Mouse (Mus musculus) limb, embryonic 10.5 days (tissue): ENCODE measurements around the gene Pfkfb2. TPM values are rescaled to one million over a fixed set of nuclear protein-coding genes. Genes with fewer than 3 reads are reported as not detected.
A peak's percentile ranks its signal among the peaks of the same experiment; 100 is the strongest.

Experiments used
- DNase-seq: peaks from one replicate; pipeline ENCODE4 v3.0.0-alpha.2; 2017; ENCODE audit warnings: low spot score
- H3K27ac ChIP-seq: fragments of 300-500 bp; sonication (generic); 2 replicates; pipeline ENCODE4 v1.5.1; 2016; ENCODE audit warnings: mild to moderate bottlenecking
- H3K27me3 ChIP-seq: fragments of 300-500 bp; sonication (generic); 2 replicates; pipeline ENCODE4 v1.6.1; 2016; ENCODE audit warnings: low read depth, mild to moderate bottlenecking; ENCODE audit not compliant: poor library complexity, severe bottlenecking
- H3K36me3 ChIP-seq: fragments of 300-500 bp; sonication (generic); 2 replicates; pipeline ENCODE4 v1.6.1; 2016; ENCODE audit warnings: mild to moderate bottlenecking, moderate library complexity
- H3K4me1 ChIP-seq: fragments of 300-500 bp; sonication (generic); 2 replicates; pipeline ENCODE4 v1.6.1; 2016
- H3K4me3 ChIP-seq: fragments of 300-500 bp; sonication (generic); 2 replicates; pipeline ENCODE4 v1.5.1; 2016; ENCODE audit warnings: mild to moderate bottlenecking, moderate library complexity
- H3K9me3 ChIP-seq: fragments of 300-500 bp; sonication (generic); replicated peaks from 2 replicates; pipeline ENCODE4 v1.6.1; 2016; ENCODE audit warnings: mild to moderate bottlenecking
- WGBS: fragments of 180-500 bp; shearing (Covaris S2); methylation state at CpG from one replicate; pipeline ENCODE4 v1.1.7; 2016; 5-methylcytosine and 5-hydroxymethylcytosine counted together
- polyA plus RNA-seq: library from polyadenylated mRNA; unstranded; fragments of >200 nt; fragmentation: Nextera tagmentation; extraction: Ambion mirVana; gene quantifications from 2 replicates; pipeline ENCODE4 v1.2.1, GENCODE M21; 2016

Pfkfb2 gene
- polyA plus RNA-seq, 1 experiment from 2014 or later: 5.1 TPM

GRCm38 (mm10) chr1:130734452-130734851, 5.4 kb upstream of the Pfkfb2 start:
- peaks cover 11% of the 10 kb centered on the region for H3K4me1 ChIP-seq
- no peaks in the 10 kb centered on the region for H3K36me3 ChIP-seq
- no peaks in the 10 kb centered on the region for H3K9me3 ChIP-seq
- no peak overlapping the region for H3K4me3 ChIP-seq
- 0 out of 2 replicates have a peak, but pooled peaks cover 3% of the 10 kb centered on the region for H3K27me3 ChIP-seq
- H3K27ac ChIP-seq: no peak overlapping the region
- 79% methylated on average over 5 of the region's 5 CpGs for WGBS
- DNase-seq: no peak

- Histone ChIP-seq H3K36me3 (no peaks in the 10 kb centered on the region), H3K27ac (no peak overlapping the region), H3K27me3 (0 out of 2 replicates have a peak, but pooled peaks cover 3% of the 10 kb centered on the region), H3K4me1 (peaks cover 11% of the 10 kb centered on the region), H3K4me3 (no peak overlapping the region), H3K9me3 (no peaks in the 10 kb centered on the region)
- no peak for DNase-seq
- 80% methylated on average over 4 of the region's 4 CpGs for WGBS
Measured at GRCm38 (mm10) chr1:130733671-130734070, 4.6 kb upstream of the Pfkfb2 start.

- Histone ChIP-seq H3K4me3 (no peak overlapping the region), H3K36me3 (no peaks in the 10 kb centered on the region), H3K27ac (no peak overlapping the region), H3K9me3 (no peaks in the 10 kb centered on the region), H3K4me1 (peaks cover 11% of the 10 kb centered on the region), H3K27me3 (0 out of 2 replicates have a peak, but pooled peaks cover 3% of the 10 kb centered on the region)
- DNase-seq: no peak
- WGBS: 91% methylated on average over 13 of the region's 13 CpGs
Measured at GRCm38 (mm10) chr1:130732706-130733658, 3.9 kb upstream of the Pfkfb2 start.

GRCm38 (mm10) chr1:130731741-130732337, 2.8 kb upstream of the Pfkfb2 start, which contains the start of gene AA986860:
TSS of gene AA986860 (plus strand) at chr1:130731976.
- H3K27me3 ChIP-seq: no peaks in the 10 kb centered on the region
- DNase-seq: peak; percentile 38
- H3K36me3 ChIP-seq: no peaks in the 10 kb centered on the region
- H3K4me1 ChIP-seq: peaks cover 7% of the 10 kb centered on the region
- H3K4me3 ChIP-seq: peak within 1 kb of the TSS; percentile 31
- 5% methylated on average over 10 of the region's 10 CpGs for WGBS
- no peak within 1 kb of the TSS for H3K27ac ChIP-seq
- H3K9me3 ChIP-seq: no peaks in the 10 kb centered on the region

- WGBS: 96% methylated on average over 3 of the region's 3 CpGs
- Histone ChIP-seq H3K4me1 (peaks cover 7% of the 10 kb centered on the region), H3K27me3 (no peaks in the 10 kb centered on the region), H3K27ac (no peak overlapping the region), H3K9me3 (no peaks in the 10 kb centered on the region), H3K4me3 (no peak overlapping the region), H3K36me3 (no peaks in the 10 kb centered on the region; the same call in 1 of the 2 replicates)
- no peak for DNase-seq
Measured at GRCm38 (mm10) chr1:130728708-130729107, 345 bp downstream of the Pfkfb2 start.

GRCm38 (mm10) chr1:130728070-130728469, 983 bp downstream of the Pfkfb2 start:
- DNase-seq: no peak
- Histone ChIP-seq H3K9me3 (no peaks in the 10 kb centered on the region), H3K36me3 (no peaks in the 10 kb centered on the region; the same call in 1 of the 2 replicates), H3K27me3 (no peaks in the 10 kb centered on the region), H3K4me3 (no peak overlapping the region), H3K27ac (no peak overlapping the region), H3K4me1 (peaks cover 7% of the 10 kb centered on the region)
- 80% methylated on average over 1 of the region's 1 CpGs for WGBS

- 94% methylated on average over 2 of the region's 2 CpGs for WGBS
- Histone ChIP-seq H3K9me3 (no peaks in the 10 kb centered on the region), H3K27ac (no peak overlapping the region), H3K27me3 (no peaks in the 10 kb centered on the region), H3K36me3 (no peaks in the 10 kb centered on the region; the same call in 1 of the 2 replicates), H3K4me1 (no peaks in the 10 kb centered on the region), H3K4me3 (no peak overlapping the region)
- DNase-seq: no peak
Measured at GRCm38 (mm10) chr1:130726396-130726795, 2.7 kb downstream of the Pfkfb2 start.

- no peak overlapping the region for H3K4me3 ChIP-seq
- no peaks in the 10 kb centered on the region for H3K4me1 ChIP-seq
- 90% methylated on average over 5 of the region's 5 CpGs for WGBS
- H3K27ac ChIP-seq: no peak overlapping the region
- H3K36me3 ChIP-seq: peaks cover 4% of the 10 kb centered on the region
- no peak for DNase-seq
- H3K9me3 ChIP-seq: no peaks in the 10 kb centered on the region
- no peaks in the 10 kb centered on the region for H3K27me3 ChIP-seq
Measured at GRCm38 (mm10) chr1:130724206-130724605, 4.8 kb downstream of the Pfkfb2 start.

- Histone ChIP-seq H3K27ac (peak within 1 kb of the TSS; percentile 91), H3K27me3 (peaks cover 21% of the 10 kb centered on the region), H3K4me3 (peak within 1 kb of the TSS; percentile 74), H3K36me3 (peaks cover 11% of the 10 kb centered on the region), H3K9me3 (no peaks in the 10 kb centered on the region), H3K4me1 (peaks cover 22% of the 10 kb centered on the region)
- under 1% methylated on average over 52 of the region's 54 CpGs for WGBS
- peak; percentile 94 for DNase-seq
Measured at GRCm38 (mm10) chr1:130717291-130717871, 11.7 kb downstream of the Pfkfb2 start, which contains the start of gene Yod1. TSS of gene Yod1 (plus strand) at chr1:130717327.

- peak overlapping the region; percentile 91 for H3K27ac ChIP-seq
- H3K4me3 ChIP-seq: peak overlapping the region; percentile 74
- no peak for DNase-seq
- H3K4me1 ChIP-seq: peaks cover 22% of the 10 kb centered on the region
- H3K27me3 ChIP-seq: peaks cover 21% of the 10 kb centered on the region
- H3K36me3 ChIP-seq: peaks cover 11% of the 10 kb centered on the region
- under 1% methylated on average over 42 of the region's 42 CpGs for WGBS
- H3K9me3 ChIP-seq: no peaks in the 10 kb centered on the region
Measured at GRCm38 (mm10) chr1:130716513-130717290, 12.4 kb downstream of the Pfkfb2 start.

- Histone ChIP-seq H3K27ac (peak overlapping the region; percentile 91), H3K9me3 (no peaks in the 10 kb centered on the region), H3K27me3 (peaks cover 21% of the 10 kb centered on the region), H3K36me3 (peaks cover 11% of the 10 kb centered on the region), H3K4me1 (peaks cover 22% of the 10 kb centered on the region), H3K4me3 (peak overlapping the region; percentile 74)
- no peak for DNase-seq
- WGBS: 0% methylated on average over 3 of the region's 3 CpGs
Measured at GRCm38 (mm10) chr1:130716218-130716512, 12.9 kb downstream of the Pfkfb2 start.

- peaks cover 22% of the 10 kb centered on the region for H3K4me1 ChIP-seq
- under 1% methylated on average over 38 of the region's 38 CpGs for WGBS
- H3K36me3 ChIP-seq: peaks cover 11% of the 10 kb centered on the region
- no peaks in the 10 kb centered on the region for H3K9me3 ChIP-seq
- peaks cover 21% of the 10 kb centered on the region for H3K27me3 ChIP-seq
- H3K27ac ChIP-seq: peak within 1 kb of the TSS; percentile 91
- peak within 1 kb of the TSS; percentile 74 for H3K4me3 ChIP-seq
- peak; percentile 90 for DNase-seq
Measured at GRCm38 (mm10) chr1:130715561-130716217, 13.4 kb downstream of the Pfkfb2 start, which contains the start of gene Gm29427. TSS of gene Gm29427 (minus strand) at chr1:130715799.
